Mouse (Mus musculus): ENCODE measurements around the gene Zdhhc6.

GRCm38 (mm10) chr19:55342423-55342822 lies 26.6 kb upstream of the Zdhhc6 start:
- no peak for TF ChIP-seq CTCF (IDR thresholded peaks at IDR 0.05; ENCODE audit: low read depth, low read length)
- TF ChIP-seq POLR2A (IDR thresholded peaks at IDR 0.05; ENCODE audit: insufficient read depth, low read length), result no peak
- no peak for TF ChIP-seq EP300 (IDR thresholded peaks at IDR 0.05; ENCODE audit: insufficient read depth, low read depth, low read length)
